Mouse (Mus musculus) bone marrow, adult 2 months (tissue): ENCODE measurements around the gene Arid2. TPM values are rescaled to one million over a fixed set of nuclear protein-coding genes. Genes with fewer than 3 reads are reported as not detected.
"Not testable (repeated sequence)": the region's sequence is repeated elsewhere in the genome, so short reads cannot be mapped to it uniquely, and the experiment has no call there.

Experiments used
- H3K27ac ChIP-seq: fragments of 200-500 bp; 2 replicates; pipeline ENCODE4 v1.5.1; 2012; ENCODE audit warnings: low read depth, mild to moderate bottlenecking, control low read depth, inconsistent platforms, low read length; ENCODE audit not compliant: control insufficient read depth, poor library complexity, insufficient read depth
- H3K4me1 ChIP-seq: fragments of 200-500 bp; 2 replicates; pipeline ENCODE4 v1.6.1; 2011; ENCODE audit warnings: low read length; ENCODE audit not compliant: control insufficient read depth, insufficient read depth
- H3K4me3 ChIP-seq: fragments of 200-500 bp; replicated peaks from 2 replicates; pipeline ENCODE3; 2011; ENCODE audit warnings: mild to moderate bottlenecking, low read depth, low read length, control low read depth; ENCODE audit not compliant: control insufficient read depth
- CTCF ChIP-seq: fragments of 200-500 bp; IDR thresholded peaks from 2 replicates; pipeline ENCODE4 v1.5.1; 2011; ENCODE audit warnings: low read length, control low read depth; ENCODE audit not compliant: control insufficient read depth, insufficient read depth
- POLR2A ChIP-seq: fragments of 200-500 bp; IDR thresholded peaks from 2 replicates; pipeline ENCODE4 v1.6.1; 2011; ENCODE audit warnings: low read depth, mild to moderate bottlenecking, control low read depth, low read length, borderline replicate concordance; ENCODE audit not compliant: control insufficient read depth
- WGBS: fragments of 180-500 bp; shearing (Covaris S2); methylation state at CpG from one replicate; pipeline ENCODE4 v1.1.7; 2018; 5-methylcytosine and 5-hydroxymethylcytosine counted together
- polyA plus RNA-seq: library from polyadenylated mRNA; stranded (reverse); fragments of >200 nt; gene quantifications from 2 replicates; pipeline ENCODE4 v1.2.4, GENCODE M21; 2011; ENCODE audit warnings: low replicate concordance; ENCODE audit not compliant: missing spikeins, insufficient read depth, insufficient read length

Gene Arid2
- 22.8 and 27.4 TPM in 2 replicates for polyA plus RNA-seq

DNA sequence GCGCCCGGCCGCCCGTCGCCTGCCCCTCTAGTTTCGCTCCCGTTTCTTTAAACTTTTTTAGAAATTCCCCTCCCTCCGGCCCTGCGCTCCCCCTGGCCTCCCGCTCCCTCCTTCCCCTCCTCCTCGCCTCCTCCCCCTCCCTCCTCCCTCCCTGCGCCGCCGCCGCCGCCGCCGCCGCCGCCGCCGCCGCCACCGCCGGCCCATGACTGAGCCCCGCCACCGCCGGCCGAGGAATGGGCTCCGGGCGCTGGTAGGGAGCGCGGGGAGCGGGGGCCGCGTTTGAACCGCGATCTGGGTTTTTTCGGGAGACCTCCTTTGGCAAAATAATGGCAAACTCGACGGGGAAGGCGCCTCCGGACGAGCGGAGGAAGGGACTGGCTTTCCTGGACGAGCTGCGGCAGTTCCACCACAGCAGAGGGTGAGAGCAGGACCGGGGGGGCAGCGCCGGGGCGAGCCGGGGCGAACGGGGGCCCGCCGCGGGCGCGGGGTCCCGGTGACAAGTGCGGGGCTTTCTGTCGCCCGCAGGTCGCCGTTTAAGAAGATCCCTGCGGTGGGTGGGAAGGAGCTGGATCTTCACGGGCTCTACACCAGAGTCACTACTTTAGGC, at the start of gene Arid2:
TSS of gene Arid2 (plus strand) at position 150 of the 607 bp plus-strand sequence.
- WGBS = 2% methylated on average over 55 of the region's 67 CpGs
- no peak for TF ChIP-seq CTCF
- TF ChIP-seq POLR2A = peak; percentile 37; the same call in 1 of the 2 replicates

DNA sequence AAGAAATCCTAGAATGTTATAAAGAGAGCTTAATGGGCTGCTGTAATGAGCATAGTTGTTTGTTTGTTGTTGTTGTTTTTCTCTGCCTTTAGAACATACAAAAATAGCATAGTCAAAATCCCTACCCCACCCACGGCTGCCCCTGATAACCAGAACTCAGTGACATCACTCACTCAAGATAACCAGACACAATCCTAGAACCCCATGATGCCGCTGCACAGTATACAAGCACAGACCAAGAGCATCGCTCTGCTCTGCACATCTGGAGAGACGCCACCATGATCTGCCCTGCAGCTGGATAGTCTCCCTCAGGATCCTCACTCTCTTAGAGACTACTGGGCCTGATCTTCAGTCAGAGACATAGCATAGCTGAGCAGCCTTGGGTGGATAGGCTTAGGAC, 49.2 kb upstream of the Arid2 start:
- H3K27ac ChIP-seq = no peak overlapping the region
- H3K4me3 ChIP-seq = no peak overlapping the region
- 79% methylated on average over 4 of the region's 4 CpGs for WGBS
- no peaks in the 10 kb centered on the region for H3K4me1 ChIP-seq
- TF ChIP-seq POLR2A = no peak

More for the DNA sequence above, at the start of gene Arid2:
- Histone ChIP-seq H3K4me1 (peaks cover under 1% of the 10 kb centered on the region; the same call in 1 of the 2 replicates), H3K27ac (peak within 1 kb of the TSS; percentile 100), H3K4me3 (peak within 1 kb of the TSS; percentile 74)

DNA sequence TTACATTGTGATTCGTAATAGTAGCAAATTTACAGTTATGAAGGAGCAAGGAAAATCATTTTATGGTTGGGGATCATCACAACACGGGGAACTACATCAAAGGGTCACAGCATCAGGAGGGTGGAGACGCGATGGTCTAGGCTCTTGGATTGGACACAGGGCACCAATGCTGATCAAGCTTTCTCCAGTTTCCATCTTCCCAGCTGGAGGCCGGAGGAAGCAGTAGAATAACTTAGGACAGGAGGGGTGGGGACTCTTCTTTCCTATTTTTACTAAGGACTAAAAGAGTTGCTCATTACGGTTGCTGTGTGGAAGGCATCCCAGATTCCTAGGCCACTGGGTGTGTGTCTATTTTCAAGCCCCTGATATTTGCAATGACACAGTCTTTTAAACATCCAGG, 43.1 kb upstream of the Arid2 start:
- H3K27ac ChIP-seq = no peak overlapping the region
- 85% methylated on average over 6 of the region's 6 CpGs for WGBS
- H3K4me3 ChIP-seq = no peak overlapping the region
- TF ChIP-seq CTCF (no peak), POLR2A (no peak)
- H3K4me1 ChIP-seq = no peaks in the 10 kb centered on the region

DNA sequence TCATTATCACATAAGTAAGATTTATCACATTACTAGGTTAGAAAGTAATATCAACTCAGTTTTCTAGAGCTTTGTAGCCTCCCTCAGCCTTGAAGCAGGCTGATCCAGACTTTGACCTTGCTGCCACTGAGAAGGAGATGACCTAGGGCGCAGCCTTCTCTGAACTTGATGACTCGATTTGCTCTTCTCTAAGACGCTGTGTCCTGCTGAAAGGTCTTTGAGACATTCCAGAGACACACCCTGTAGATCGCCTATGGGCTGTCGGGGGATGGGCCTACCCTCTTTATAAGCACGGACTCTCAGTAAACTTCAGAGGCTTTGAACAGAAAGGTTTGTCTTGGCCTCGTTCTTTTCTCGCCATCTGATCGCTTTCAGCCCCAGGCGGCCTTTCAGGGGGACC, 42.6 kb upstream of the Arid2 start:
- not testable (repeated sequence) for H3K27ac ChIP-seq, H3K4me3 ChIP-seq, H3K4me1 ChIP-seq
- 87% methylated on average over 10 of the region's 10 CpGs for WGBS

DNA sequence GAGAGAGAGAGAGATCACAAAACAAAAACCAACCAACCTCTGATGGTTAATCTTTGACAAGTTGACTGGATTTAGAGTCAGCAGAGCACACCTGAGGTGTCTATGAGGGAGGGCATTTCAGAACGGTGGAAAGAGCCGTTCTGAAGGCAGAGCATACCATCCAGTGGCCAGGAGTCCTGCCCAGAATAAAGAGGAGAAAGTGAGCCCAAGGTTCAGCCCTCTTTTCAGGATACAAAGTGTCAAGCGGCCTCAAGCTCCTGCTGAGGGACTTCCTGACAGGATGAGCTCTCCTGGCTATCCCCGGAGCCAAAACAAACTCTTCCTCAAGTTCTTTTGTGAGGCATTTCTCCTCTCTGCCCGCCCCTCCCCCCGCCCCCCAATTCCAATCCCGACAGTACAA, 33.5 kb upstream of the Arid2 start:
- WGBS = 24% methylated on average over 7 of the region's 7 CpGs
- no peak overlapping the region for H3K27ac ChIP-seq
- H3K4me3 ChIP-seq = no peak overlapping the region
- TF ChIP-seq POLR2A (no peak), CTCF (no peak)
- no peaks in the 10 kb centered on the region for H3K4me1 ChIP-seq

DNA sequence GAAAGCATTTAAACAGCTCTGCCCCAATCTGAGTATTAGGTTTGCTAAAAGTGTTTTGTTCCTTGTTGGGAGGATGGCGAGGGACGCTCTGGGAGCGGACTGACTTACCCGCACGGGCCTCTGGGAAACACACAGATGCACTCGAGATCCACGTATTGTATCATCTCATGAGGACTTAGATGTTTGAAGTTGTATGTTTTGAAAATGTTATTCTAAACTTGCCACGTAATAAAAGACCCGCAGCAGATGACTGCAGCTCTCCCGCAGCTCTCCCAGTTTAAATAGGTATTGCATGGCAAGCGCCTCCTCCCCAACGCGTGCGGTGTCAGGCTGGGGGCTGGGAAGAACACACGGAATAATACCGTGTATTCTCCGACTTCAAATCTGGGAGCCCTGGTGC, 33.0 kb upstream of the Arid2 start:
- 14% methylated on average over 17 of the region's 17 CpGs for WGBS
- no peaks in the 10 kb centered on the region for H3K4me1 ChIP-seq
- TF ChIP-seq CTCF (no peak), POLR2A (no peak)
- no peak overlapping the region for H3K4me3 ChIP-seq
- no peak overlapping the region for H3K27ac ChIP-seq

DNA sequence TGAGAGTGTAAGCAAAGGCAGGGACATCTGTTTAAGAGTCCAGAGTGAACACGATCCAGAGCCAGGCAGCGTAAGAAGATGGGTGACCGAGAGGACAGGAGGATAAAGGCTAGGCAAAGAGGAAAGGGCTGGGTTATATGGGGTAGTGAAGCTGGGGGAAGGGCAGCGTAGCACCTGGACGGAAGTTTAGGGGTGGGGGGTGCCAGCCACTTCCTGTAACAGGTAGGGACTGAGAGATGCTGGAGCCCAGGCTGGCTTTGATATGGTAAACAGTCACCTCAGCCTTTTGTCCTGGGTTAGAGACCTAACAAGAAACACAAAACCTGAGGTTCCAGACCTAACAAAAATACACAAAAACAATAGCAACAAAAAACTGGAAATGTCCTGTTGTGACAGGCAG, 29.5 kb upstream of the Arid2 start:
- Histone ChIP-seq H3K27ac (no peak overlapping the region), H3K4me3 (no peak overlapping the region), H3K4me1 (no peaks in the 10 kb centered on the region)
- TF ChIP-seq CTCF = no peak
- TF ChIP-seq POLR2A = no peak
- 79% methylated on average over 5 of the region's 5 CpGs for WGBS

DNA sequence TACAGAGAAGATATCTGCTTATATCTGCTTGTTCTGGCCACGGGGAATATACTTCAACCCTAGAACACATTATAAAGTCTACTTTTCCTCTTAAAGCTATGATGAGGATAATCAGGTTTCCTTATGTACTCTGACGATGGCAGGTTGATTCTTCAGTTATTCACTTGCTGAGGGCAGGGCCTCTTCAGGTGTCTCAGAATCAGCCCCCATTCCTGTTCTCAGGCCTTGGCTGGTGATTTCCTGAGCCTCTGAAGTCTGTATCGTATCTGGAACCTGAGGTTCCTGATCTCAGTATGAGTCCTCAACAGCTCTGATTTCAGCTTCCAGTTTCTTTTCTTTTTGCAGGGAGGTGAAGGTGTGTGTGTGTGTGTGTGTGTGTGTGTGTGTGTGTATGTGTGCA, 22.7 kb upstream of the Arid2 start:
- Histone ChIP-seq H3K27ac (no peak overlapping the region), H3K4me3 (no peak overlapping the region), H3K4me1 (no peaks in the 10 kb centered on the region)
- TF ChIP-seq POLR2A (no peak), CTCF (no peak)
- WGBS = 86% methylated on average over 3 of the region's 3 CpGs

DNA sequence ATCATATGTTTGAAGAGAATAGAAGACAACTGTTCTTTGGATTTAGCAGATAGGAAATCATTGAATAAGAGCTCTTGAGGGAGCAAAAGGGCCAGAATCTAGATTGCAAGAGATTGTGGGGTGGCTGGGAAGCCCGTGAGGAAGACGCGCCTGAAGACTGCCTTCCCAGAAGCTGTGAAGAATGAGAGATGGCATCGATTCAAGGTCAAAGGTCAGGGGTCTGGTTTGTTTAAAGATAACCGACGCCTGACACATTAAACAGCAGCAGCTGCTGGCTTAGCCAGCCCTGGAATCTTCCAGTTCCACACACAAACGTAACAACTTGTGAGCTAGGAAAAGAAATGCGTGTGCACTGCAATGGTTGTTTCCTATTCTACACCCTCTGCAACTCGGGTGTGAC, 19.4 kb upstream of the Arid2 start:
- H3K4me3 ChIP-seq = no peak overlapping the region
- no peak overlapping the region for H3K27ac ChIP-seq
- no peaks in the 10 kb centered on the region; the same call in 1 of the 2 replicates for H3K4me1 ChIP-seq
- TF ChIP-seq POLR2A (no peak), CTCF (no peak)
- WGBS = 82% methylated on average over 9 of the region's 9 CpGs
